Mouse (Mus musculus) midbrain, embryonic 16.5 days (tissue): Measurements from ENCODE around the gene Lmtk2. TPM values are rescaled to one million over a fixed set of nuclear protein-coding genes. Genes with fewer than 3 reads are reported as not detected.

Experiments
- ATAC-seq: fragments of 200-750 bp; cut with Nextera tagmentation; 2 replicates; pipeline ENCODE4 v1.8.0; 2017; ENCODE audit warnings: moderate TSS enrichment
- H3K27ac ChIP-seq: fragments of 300-500 bp; sonication (generic); 2 replicates; pipeline ENCODE4 v1.5.1; 2014; ENCODE audit warnings: mild to moderate bottlenecking, low read length, mixed read lengths
- H3K27me3 ChIP-seq: fragments of 300-500 bp; sonication (generic); 2 replicates; pipeline ENCODE4 v1.6.1; 2014; ENCODE audit warnings: low read depth, low read length, mixed read lengths; ENCODE audit not compliant: control insufficient read depth, insufficient read depth
- H3K36me3 ChIP-seq: fragments of 300-500 bp; sonication (generic); 2 replicates; pipeline ENCODE4 v1.6.1; 2014; ENCODE audit warnings: mild to moderate bottlenecking, low read length, moderate library complexity, mixed read lengths; ENCODE audit not compliant: control insufficient read depth, insufficient read depth
- H3K4me1 ChIP-seq: fragments of 300-500 bp; sonication (generic); 2 replicates; pipeline ENCODE4 v1.6.1; 2014; ENCODE audit warnings: mild to moderate bottlenecking, low read length, mixed read lengths; ENCODE audit not compliant: control insufficient read depth, insufficient read depth
- H3K4me2 ChIP-seq: fragments of 300-500 bp; sonication (generic); 2 replicates; pipeline ENCODE4 v1.6.1; 2014; ENCODE audit warnings: mild to moderate bottlenecking, low read length, mixed read lengths
- H3K4me3 ChIP-seq: fragments of 300-500 bp; sonication (generic); 2 replicates; pipeline ENCODE4 v1.5.1; 2014; ENCODE audit warnings: low read depth, mild to moderate bottlenecking, low read length, moderate library complexity, mixed read lengths
- H3K9ac ChIP-seq: fragments of 300-500 bp; sonication (generic); 2 replicates; pipeline ENCODE4 v1.6.1; 2014; ENCODE audit warnings: low read depth, low read length, mixed read lengths
- H3K9me3 ChIP-seq: fragments of 300-500 bp; sonication (generic); replicated peaks from 2 replicates; pipeline ENCODE4 v1.6.1; 2014; ENCODE audit warnings: mild to moderate bottlenecking, low read length, mixed read lengths; ENCODE audit not compliant: control insufficient read depth, poor library complexity, severe bottlenecking
- WGBS: fragments of 180-500 bp; shearing (Covaris S2); extraction: QIAGEN DNeasy Blood & Tissue Kit; methylation state at CpG from one replicate; pipeline ENCODE4 v1.1.7; 2014; 5-methylcytosine and 5-hydroxymethylcytosine counted together
- polyA plus RNA-seq: library from polyadenylated mRNA; unstranded; fragments of >200 nt; fragmentation: Nextera tagmentation; extraction: Ambion mirVana; gene quantifications from 2 replicates; pipeline ENCODE4 v1.2.1, GENCODE M21; 2015

The Lmtk2 gene
- polyA plus RNA-seq, 1 experiment from 2014 or later, result 9.0 TPM

GRCm38 (mm10) chr5:144222811-144223502 is 122.7 kb downstream of the Lmtk2 start:
- Histone ChIP-seq H3K9ac (peak overlapping the region; percentile 85), H3K27me3 (no peaks in the 10 kb centered on the region), H3K4me3 (peak overlapping the region; percentile 49), H3K4me2 (peak overlapping the region; percentile 89), H3K36me3 (no peaks in the 10 kb centered on the region), H3K4me1 (peaks cover 18% of the 10 kb centered on the region), H3K27ac (peak overlapping the region; percentile 68), H3K9me3 (no peaks in the 10 kb centered on the region)
- ATAC-seq, result peak; percentile 74; the same call in 1 of the 2 replicates
- 4% methylated on average over 25 of the region's 25 CpGs for WGBS

- Histone ChIP-seq H3K27ac (peak within 1 kb of the TSS; percentile 68), H3K27me3 (no peaks in the 10 kb centered on the region), H3K4me3 (peak within 1 kb of the TSS; percentile 49), H3K9ac (peak within 1 kb of the TSS; percentile 85), H3K4me2 (peak within 1 kb of the TSS; percentile 89), H3K4me1 (peaks cover 18% of the 10 kb centered on the region), H3K36me3 (no peaks in the 10 kb centered on the region), H3K9me3 (no peaks in the 10 kb centered on the region)
- ATAC-seq, result peak; percentile 96
- WGBS, result 0% methylated on average over 36 of the region's 37 CpGs
Measured at GRCm38 (mm10) chr5:144223503-144223862, 123.2 kb downstream of the Lmtk2 start, which contains the start of gene Tecpr1. Gene Tecpr1 (minus strand): TSS chr5:144223615.

GRCm38 (mm10) chr5:144223899-144224816 is 123.9 kb downstream of the Lmtk2 start:
- no peaks in the 10 kb centered on the region for H3K36me3 ChIP-seq
- H3K4me1 ChIP-seq, result peaks cover 18% of the 10 kb centered on the region
- WGBS, result 24% methylated on average over 18 of the region's 18 CpGs
- H3K9ac ChIP-seq, result peak overlapping the region; percentile 61
- H3K9me3 ChIP-seq, result no peaks in the 10 kb centered on the region
- H3K4me2 ChIP-seq, result peak overlapping the region; percentile 62
- H3K27me3 ChIP-seq, result no peaks in the 10 kb centered on the region
- H3K27ac ChIP-seq, result peak overlapping the region; percentile 68
- peak overlapping the region; percentile 49 for H3K4me3 ChIP-seq
- ATAC-seq, result peak; percentile 44; the same call in 1 of the 2 replicates

GRCm38 (mm10) chr5:144226220-144226619 is 126.0 kb downstream of the Lmtk2 start:
- Histone ChIP-seq H3K4me3 (no peak overlapping the region), H3K36me3 (no peaks in the 10 kb centered on the region), H3K4me1 (peaks cover 18% of the 10 kb centered on the region), H3K9ac (no peak overlapping the region), H3K4me2 (no peak overlapping the region), H3K9me3 (0 out of 2 replicates have a peak, but pooled peaks cover 4% of the 10 kb centered on the region), H3K27ac (no peak overlapping the region), H3K27me3 (no peaks in the 10 kb centered on the region)
- no peak for ATAC-seq
- WGBS, result 31% methylated on average over 11 of the region's 11 CpGs

GRCm38 (mm10) chr5:144230216-144230615 is 130.0 kb downstream of the Lmtk2 start:
- Histone ChIP-seq H3K27me3 (no peaks in the 10 kb centered on the region), H3K36me3 (no peaks in the 10 kb centered on the region), H3K4me3 (no peak overlapping the region), H3K9me3 (0 out of 2 replicates have a peak, but pooled peaks cover 4% of the 10 kb centered on the region), H3K27ac (no peak overlapping the region), H3K4me1 (no peaks in the 10 kb centered on the region), H3K9ac (no peak overlapping the region), H3K4me2 (no peak overlapping the region)
- no peak for ATAC-seq
- WGBS, result 91% methylated on average over 7 of the region's 7 CpGs

- WGBS, result 80% methylated on average over 1 of the region's 1 CpGs
- no peaks in the 10 kb centered on the region for H3K27me3 ChIP-seq
- no peak overlapping the region for H3K4me3 ChIP-seq
- no peak overlapping the region for H3K27ac ChIP-seq
- no peak overlapping the region for H3K4me2 ChIP-seq
- no peak for ATAC-seq
- H3K4me1 ChIP-seq, result no peaks in the 10 kb centered on the region
- no peak overlapping the region for H3K9ac ChIP-seq
- H3K36me3 ChIP-seq, result no peaks in the 10 kb centered on the region
- H3K9me3 ChIP-seq, result 0 out of 2 replicates have a peak, but pooled peaks cover 4% of the 10 kb centered on the region
Measured at GRCm38 (mm10) chr5:144231410-144231809, 131.2 kb downstream of the Lmtk2 start.

- WGBS, result 84% methylated on average over 5 of the region's 5 CpGs
Measured at GRCm38 (mm10) chr5:144232531-144232930, 132.3 kb downstream of the Lmtk2 start.

GRCm38 (mm10) chr5:144234222-144234621 is 134.0 kb downstream of the Lmtk2 start:
- 76% methylated on average over 6 of the region's 6 CpGs for WGBS
- Histone ChIP-seq H3K9me3 (0 out of 2 replicates have a peak, but pooled peaks cover 4% of the 10 kb centered on the region), H3K4me3 (no peak overlapping the region), H3K36me3 (no peaks in the 10 kb centered on the region), H3K27ac (no peak overlapping the region), H3K4me2 (no peak overlapping the region), H3K4me1 (no peaks in the 10 kb centered on the region), H3K27me3 (no peaks in the 10 kb centered on the region), H3K9ac (no peak overlapping the region)
- no peak for ATAC-seq

More at GRCm38 (mm10) chr5:144232531-144232930, 132.3 kb downstream of the Lmtk2 start:
- H3K4me1 ChIP-seq, result no peaks in the 10 kb centered on the region
- H3K36me3 ChIP-seq, result no peaks in the 10 kb centered on the region
- H3K4me2 ChIP-seq, result no peak overlapping the region
- ATAC-seq, result no peak
- no peak overlapping the region for H3K9ac ChIP-seq
- H3K27me3 ChIP-seq, result no peaks in the 10 kb centered on the region
- H3K27ac ChIP-seq, result no peak overlapping the region
- 0 out of 2 replicates have a peak, but pooled peaks cover 4% of the 10 kb centered on the region for H3K9me3 ChIP-seq
- H3K4me3 ChIP-seq, result no peak overlapping the region
